Mouse (Mus musculus): ENCODE measurements around the gene Sebox.

GRCm38 (mm10) chr11:78455308-78455707 is 47.9 kb upstream of the Sebox start:
- TF ChIP-seq POLR2A (IDR thresholded peaks at IDR 0.05; ENCODE audit: borderline replicate concordance, control insufficient read depth, low read depth, low read length), result no peak
- TF ChIP-seq CTCF (IDR thresholded peaks at IDR 0.05; ENCODE audit: control insufficient read depth, insufficient read depth, low read length), result peak; percentile 32; the same call in 1 of the 2 replicates

Measured in bone marrow, adult 2 months (tissue).